Mouse (Mus musculus) spleen, adult 2 months (tissue): ENCODE results near the gene Fubp1. TPM values are rescaled to one million over a fixed set of nuclear protein-coding genes. Genes with fewer than 3 reads are reported as not detected.

Source experiments
- DNase-seq, 2 experiments: peaks; one replicate each; pipeline versions ENCODE4 v3.0.0 to v3.0.0-alpha.2; 2012 to 2021; ENCODE audit warnings: low spot score in 2 of 2, low read depth in 1 of 2
- H3K27ac ChIP-seq: fragments of 200-500 bp; 2 replicates; pipeline ENCODE4 v1.5.1; 2012; ENCODE audit warnings: low read length, inconsistent platforms; ENCODE audit not compliant: insufficient read depth
- H3K27me3 ChIP-seq: fragments of 200-500 bp; 2 replicates; pipeline ENCODE4 v1.6.1; 2012; ENCODE audit warnings: mild to moderate bottlenecking, moderate library complexity, low read length, inconsistent platforms; ENCODE audit not compliant: control insufficient read depth, insufficient read depth
- H3K36me3 ChIP-seq: fragments of 200-500 bp; 2 replicates; pipeline ENCODE4 v1.6.1; 2012; ENCODE audit warnings: mild to moderate bottlenecking, low read length, inconsistent platforms; ENCODE audit not compliant: control insufficient read depth, insufficient read depth
- H3K4me1 ChIP-seq: fragments of 200-500 bp; 2 replicates; pipeline ENCODE4 v1.6.1; 2011; ENCODE audit warnings: inconsistent platforms; ENCODE audit not compliant: control insufficient read depth, insufficient read depth, insufficient read length
- H3K4me3 ChIP-seq: fragments of 200-500 bp; 2 replicates; pipeline ENCODE4 v1.5.1; 2011; ENCODE audit warnings: mild to moderate bottlenecking, inconsistent platforms; ENCODE audit not compliant: insufficient read depth, insufficient read length; ENCODE audit errors: extremely low read depth
- CTCF ChIP-seq: fragments of 200-500 bp; IDR thresholded peaks from 2 replicates; pipeline ENCODE4 v1.5.1; 2011; ENCODE audit warnings: mild to moderate bottlenecking, inconsistent platforms; ENCODE audit not compliant: insufficient read depth, insufficient read length, insufficient replicate concordance; ENCODE audit errors: extremely low read depth
- POLR2A ChIP-seq: fragments of 200-500 bp; IDR thresholded peaks from 2 replicates; pipeline ENCODE4 v1.6.1; 2011; ENCODE audit warnings: low read depth, low read length, inconsistent platforms
- WGBS: fragments of 180-500 bp; shearing (Covaris S2); methylation state at CpG from one replicate; pipeline ENCODE4 v1.1.7; 2018; 5-methylcytosine and 5-hydroxymethylcytosine counted together
- polyA plus RNA-seq: library from polyadenylated mRNA; depleted of rRNA; stranded (reverse); fragments of >200 nt; gene quantifications from 2 replicates; pipeline ENCODE4 v1.2.3, GENCODE M21; 2012; rRNA removed

Gene Fubp1
- polyA plus RNA-seq = 59.1 and 68.7 TPM in 2 replicates

GRCm38 (mm10) chr3:152209967-152210634 is at the start of gene Fubp1, which contains the start of gene Dnajb4:
Fubp1 (plus strand) TSS chr3:152210422.
Dnajb4 (minus strand) TSS chr3:152210302.
- Histone ChIP-seq H3K27me3 (no peaks in the 10 kb centered on the region), H3K4me3 (peak within 1 kb of the TSS; percentile 83), H3K4me1 (peaks cover 9% of the 10 kb centered on the region), H3K36me3 (no peaks in the 10 kb centered on the region), H3K27ac (peak within 1 kb of the TSS; percentile 97)
- WGBS = under 1% methylated on average over 81 of the region's 85 CpGs
- TF ChIP-seq CTCF = no peak
- TF ChIP-seq POLR2A = peak; percentile 92
- peak; percentile 98 to 100 for DNase-seq

GRCm38 (mm10) chr3:152160607-152161006 is 49.6 kb upstream of the Fubp1 start:
- H3K4me3 ChIP-seq = no peak overlapping the region
- peaks cover 3% of the 10 kb centered on the region for H3K27me3 ChIP-seq
- no peak overlapping the region for H3K27ac ChIP-seq
- 40% methylated on average over 4 of the region's 4 CpGs for WGBS
- H3K36me3 ChIP-seq = no peaks in the 10 kb centered on the region
- peaks cover 3% of the 10 kb centered on the region; the same call in 1 of the 2 replicates for H3K4me1 ChIP-seq
- no peak for DNase-seq
- TF ChIP-seq CTCF (no peak), POLR2A (no peak)

GRCm38 (mm10) chr3:152163320-152163719 is 46.9 kb upstream of the Fubp1 start:
- 90% methylated on average over 8 of the region's 8 CpGs for WGBS
- no peak overlapping the region for H3K27ac ChIP-seq
- H3K4me1 ChIP-seq = peaks cover 3% of the 10 kb centered on the region
- no peak for TF ChIP-seq CTCF
- no peaks in the 10 kb centered on the region for H3K36me3 ChIP-seq
- H3K27me3 ChIP-seq = peaks cover 5% of the 10 kb centered on the region
- H3K4me3 ChIP-seq = no peak overlapping the region
- no peak for DNase-seq

GRCm38 (mm10) chr3:152165014-152165350 is 45.2 kb upstream of the Fubp1 start:
- H3K4me3 ChIP-seq = no peak overlapping the region

GRCm38 (mm10) chr3:152165351-152166098 is 44.7 kb upstream of the Fubp1 start:
- DNase-seq = no peak
- H3K36me3 ChIP-seq = no peaks in the 10 kb centered on the region
- WGBS = 8% methylated on average over 53 of the region's 53 CpGs
- H3K27ac ChIP-seq = no peak overlapping the region
- no peak for TF ChIP-seq CTCF
- no peak for TF ChIP-seq POLR2A
- H3K27me3 ChIP-seq = peaks cover 5% of the 10 kb centered on the region
- peaks cover 3% of the 10 kb centered on the region for H3K4me1 ChIP-seq
- peak overlapping the region; percentile 41; the same call in 1 of the 2 replicates for H3K4me3 ChIP-seq

More at GRCm38 (mm10) chr3:152165014-152165350, 45.2 kb upstream of the Fubp1 start:
- TF ChIP-seq CTCF (no peak), POLR2A (no peak)
- Histone ChIP-seq H3K27ac (no peak overlapping the region), H3K36me3 (no peaks in the 10 kb centered on the region), H3K27me3 (peaks cover 5% of the 10 kb centered on the region), H3K4me1 (peaks cover 3% of the 10 kb centered on the region)
- WGBS = 51% methylated on average over 9 of the region's 9 CpGs
- DNase-seq = no peak

- Histone ChIP-seq H3K36me3 (no peaks in the 10 kb centered on the region), H3K27ac (no peak within 1 kb of the TSS), H3K27me3 (peaks cover 5% of the 10 kb centered on the region), H3K4me3 (peak within 1 kb of the TSS; percentile 41; the same call in 1 of the 2 replicates), H3K4me1 (peaks cover 3% of the 10 kb centered on the region)
- 18% methylated on average over 10 of the region's 10 CpGs for WGBS
- no peak for DNase-seq
- TF ChIP-seq POLR2A (no peak), CTCF (no peak)
Measured at GRCm38 (mm10) chr3:152166099-152166423, 44.2 kb upstream of the Fubp1 start, which contains the start of gene Gipc2. Gipc2 (minus strand) TSS chr3:152166230.

GRCm38 (mm10) chr3:152166699-152167451 is 43.3 kb upstream of the Fubp1 start:
- TF ChIP-seq CTCF (no peak), POLR2A (no peak)
- Histone ChIP-seq H3K4me3 (no peak overlapping the region), H3K27ac (no peak overlapping the region), H3K36me3 (no peaks in the 10 kb centered on the region), H3K27me3 (peaks cover 5% of the 10 kb centered on the region), H3K4me1 (peaks cover 3% of the 10 kb centered on the region)
- 24% methylated on average over 29 of the region's 29 CpGs for WGBS
- DNase-seq = no peak
